Mouse (Mus musculus) layer of hippocampus, adult 18-20 months (tissue): ENCODE measurements around the gene Actr1b. TPM values are rescaled to one million over a fixed set of nuclear protein-coding genes. Genes with fewer than 3 reads are reported as not detected.

Source experiments
- DNase-seq, 2 experiments: peaks; one replicate each; pipeline ENCODE4 v3.0.0; 2022; ENCODE audit warnings: low spot score in 2 of 2
- microRNA-seq, 2 experiments: library from miRNA; unstranded; fragments of <30 nt; microRNA quantifications; one replicate each; pipeline ENCODE4 v1.2.0; 2021
- total RNA-seq, 2 experiments: library from RNA; stranded (reverse); gene quantifications; 2 replicates each; pipeline ENCODE4 v1.2.3; 2021

Actr1b gene
- total RNA-seq, 2 experiments from 2014 or later: 258 to 284 TPM

- no peak for DNase-seq
Measured at GRCm38 (mm10) chr1:36656233-36656632, 58.0 kb downstream of the Actr1b start.

GRCm38 (mm10) chr1:36655039-36655438 is 59.2 kb downstream of the Actr1b start:
- DNase-seq: no peak

Small RNA genes within 50 kb of the gene (microRNA-seq; reads per million reads assigned to microRNA genes)
- 0 reads per million in 2 experiments for gene Gm24133

Other genes starting within 250 kb of the Actr1b start
- 10 to 100 TPM; 15.6 to 16.6 TPM for gene Cnnm4, start 242.8 kb downstream of the Actr1b start, total RNA-seq
- 10 to 100 TPM; 40.8 to 41.3 TPM for gene Cnnm3, start 202.6 kb downstream of the Actr1b start, total RNA-seq
- gene Ankrd23, start 177.5 kb downstream of the Actr1b start, total RNA-seq: 1 to 10 TPM; 5.1 to 6.8 TPM
- gene Gm42417, start 175.0 kb downstream of the Actr1b start, total RNA-seq: not detected
- gene Ankrd39, start 167.0 kb downstream of the Actr1b start, total RNA-seq: 10 to 100 TPM; 11.1 TPM
- 10 to 100 TPM in 1 of 2 experiments, 1 to 10 TPM in 1; 9.7 to 10.6 TPM for gene Sema4c, start 156.1 kb downstream of the Actr1b start, total RNA-seq
- not detected for gene Fam178b, start 31.2 kb downstream of the Actr1b start, total RNA-seq
- gene Cox5b, start 23.0 kb downstream of the Actr1b start, total RNA-seq: 100 to 1,000 TPM; 678 to 718 TPM
- not detected for gene 4933424G06Rik, start 4.3 kb downstream of the Actr1b start, total RNA-seq
- gene Zap70, start 47.4 kb upstream of the Actr1b start, total RNA-seq: 1 to 10 TPM; 3.6 to 3.7 TPM
- 10 to 100 TPM; 51.2 to 55.0 TPM for gene Tmem131, start 229.2 kb upstream of the Actr1b start, total RNA-seq